Mouse (Mus musculus) CD4-positive, CD25-positive, alpha-beta regulatory T cell, adult 4 months (primary cell): ENCODE measurements around the gene Lrrc26. TPM values are rescaled to one million over a fixed set of nuclear protein-coding genes. Genes with fewer than 3 reads are reported as not detected.

Source experiments
- polyA plus RNA-seq, 2 experiments: library from polyadenylated mRNA; unstranded; fragments of 100-300 nt; shearing (Covaris generic); gene quantifications; one replicate each; pipeline ENCODE4 v1.2.1; 2017

Gene Lrrc26
- polyA plus RNA-seq, 2 experiments from 2014 or later = not detected

Other genes with a start within 250 kb of the Lrrc26 start
- 10 to 100 TPM in 1 of 2 experiments, 1 to 10 TPM in 1; 8.6 to 13.7 TPM for gene Nsmf, start 235.6 kb upstream of the Lrrc26 start, polyA plus RNA-seq
- gene Entpd8, start 209.6 kb upstream of the Lrrc26 start, polyA plus RNA-seq = under 1 TPM in 1 of 2 experiments, not detected in 1; 0.52 TPM
- 1 to 10 TPM; 5.5 to 7.0 TPM for gene Noxa1, start 194.8 kb upstream of the Lrrc26 start, polyA plus RNA-seq
- under 1 TPM in 1 of 2 experiments, not detected in 1; 0.28 TPM for gene Nrarp, start 109.2 kb upstream of the Lrrc26 start, polyA plus RNA-seq
- gene Tor4a, start 93.0 kb upstream of the Lrrc26 start, polyA plus RNA-seq = 10 to 100 TPM; 60.5 to 94.3 TPM
- gene Nelfb, start 78.4 kb upstream of the Lrrc26 start, polyA plus RNA-seq = 10 to 100 TPM; 48.2 to 55.8 TPM
- gene Stpg3, start 75.3 kb upstream of the Lrrc26 start, polyA plus RNA-seq = not detected
- gene Fam166a, start 71.2 kb upstream of the Lrrc26 start, polyA plus RNA-seq = not detected
- gene Tubb4b, start 65.2 kb upstream of the Lrrc26 start, polyA plus RNA-seq = 100 to 1,000 TPM in 1 of 2 experiments, 10 to 100 TPM in 1; 94.5 to 120 TPM
- gene Slc34a3, start 55.6 kb upstream of the Lrrc26 start, polyA plus RNA-seq = not detected
- not detected for gene Rnf224, start 53.1 kb upstream of the Lrrc26 start, polyA plus RNA-seq
- under 1 TPM; 0.38 to 0.57 TPM for gene Rnf208, start 47.7 kb upstream of the Lrrc26 start, polyA plus RNA-seq
- gene Cysrt1, start 47.5 kb upstream of the Lrrc26 start, polyA plus RNA-seq = not detected
- gene AL732309.1, start 43.1 kb upstream of the Lrrc26 start, polyA plus RNA-seq = 1 to 10 TPM; 5.9 to 7.1 TPM
- gene Tmem203, start 34.5 kb upstream of the Lrrc26 start, polyA plus RNA-seq = 10 to 100 TPM in 1 of 2 experiments, 1 to 10 TPM in 1; 9.5 to 10.4 TPM
- 1 to 10 TPM; 1.8 to 3.8 TPM for gene Tprn, start 27.3 kb upstream of the Lrrc26 start, polyA plus RNA-seq
- 100 to 1,000 TPM; 124 to 131 TPM for gene Ssna1, start 17.5 kb upstream of the Lrrc26 start, polyA plus RNA-seq
- gene Anapc2, start 17.4 kb upstream of the Lrrc26 start, polyA plus RNA-seq = 10 to 100 TPM; 34.8 to 54.1 TPM
- gene Tmem210, start 1.8 kb upstream of the Lrrc26 start, polyA plus RNA-seq = not detected
- not detected for gene Grin1, start 29.3 kb downstream of the Lrrc26 start, polyA plus RNA-seq
- gene Man1b1, start 42.4 kb downstream of the Lrrc26 start, polyA plus RNA-seq = 10 to 100 TPM; 21.7 to 32.4 TPM
- 10 to 100 TPM; 15.5 to 24.6 TPM for gene Dpp7, start 66.4 kb downstream of the Lrrc26 start, polyA plus RNA-seq
- gene Uap1l1, start 75.8 kb downstream of the Lrrc26 start, polyA plus RNA-seq = 10 to 100 TPM; 18.0 to 18.8 TPM
- gene Sapcd2, start 82.4 kb downstream of the Lrrc26 start, polyA plus RNA-seq = 1 to 10 TPM in 1 of 2 experiments, under 1 TPM in 1; 0.58 to 1.2 TPM
- gene Entpd2, start 106.0 kb downstream of the Lrrc26 start, polyA plus RNA-seq = not detected
- 1 to 10 TPM; 1.4 to 2.3 TPM for gene Npdc1, start 109.4 kb downstream of the Lrrc26 start, polyA plus RNA-seq
- 10 to 100 TPM in 1 of 2 experiments, 1 to 10 TPM in 1; 4.0 to 11.7 TPM for gene Fut7, start 133.4 kb downstream of the Lrrc26 start, polyA plus RNA-seq
- 10 to 100 TPM; 31.9 to 45.3 TPM for gene Abca2, start 138.8 kb downstream of the Lrrc26 start, polyA plus RNA-seq
- gene Clic3, start 166.9 kb downstream of the Lrrc26 start, polyA plus RNA-seq = 1 to 10 TPM; 1.2 to 2.2 TPM
- 100 to 1,000 TPM in 1 of 2 experiments, 10 to 100 TPM in 1; 74.7 to 102 TPM for gene Paxx, start 171.2 kb downstream of the Lrrc26 start, polyA plus RNA-seq
- gene Ptgds, start 180.1 kb downstream of the Lrrc26 start, polyA plus RNA-seq = not detected
- not detected for gene Lcn12, start 204.0 kb downstream of the Lrrc26 start, polyA plus RNA-seq
- 100 to 1,000 TPM in 1 of 2 experiments, 10 to 100 TPM in 1; 60.7 to 143 TPM for gene Fbxw5, start 210.8 kb downstream of the Lrrc26 start, polyA plus RNA-seq
- 1 to 10 TPM; 4.5 to 4.6 TPM for gene C8g, start 211.8 kb downstream of the Lrrc26 start, polyA plus RNA-seq